Mouse (Mus musculus): ENCODE measurements around the gene Exph5. TPM values are rescaled to one million over a fixed set of nuclear protein-coding genes. Genes with fewer than 3 reads are reported as not detected.

The Exph5 gene
- total and polyA plus RNA-seq, 3 experiments, result 0.11 TPM; not detected in 2

GRCm38 (mm10) chr9:53408548-53408947 lies 107.1 kb downstream of the Exph5 start:
- Histone ChIP-seq H3K4me3 (ENCODE audit: low read depth, low read length) (no peak overlapping the region), H3K9me3 (replicated peaks) (no peaks in the 10 kb centered on the region), H3K4me1 (ENCODE audit: insufficient read depth, low read depth, low read length) (no peaks in the 10 kb centered on the region), H3K36me3 (replicated peaks) (no peaks in the 10 kb centered on the region), H3K27me3 (ENCODE audit: insufficient read depth, low read length) (peaks cover 8% of the 10 kb centered on the region)
- no peak for TF ChIP-seq TAL1 (conservative IDR thresholded peaks at IDR 0.05; ENCODE audit: low read depth, low read length)
- TF ChIP-seq POLR2AphosphoS5 (IDR thresholded peaks at IDR 0.05; ENCODE audit: insufficient replicate concordance, low read depth, low read length), result no peak
- ATAC-seq (ENCODE audit: extremely low read depth, insufficient number of reproducible peaks, low FRiP score, poor library complexity, severe bottlenecking) (no peak), DNase-seq (ENCODE audit: low spot score) (no peak)

GRCm38 (mm10) chr9:53408953-53409361 lies 107.5 kb downstream of the Exph5 start:
- Histone ChIP-seq H3K36me3 (replicated peaks) (no peaks in the 10 kb centered on the region), H3K4me3 (ENCODE audit: low read depth, low read length) (no peak overlapping the region), H3K9me3 (replicated peaks) (no peaks in the 10 kb centered on the region), H3K4me1 (ENCODE audit: insufficient read depth, low read depth, low read length) (no peaks in the 10 kb centered on the region), H3K27me3 (ENCODE audit: insufficient read depth, low read length) (peaks cover 11% of the 10 kb centered on the region)
- ATAC-seq (ENCODE audit: extremely low read depth, insufficient number of reproducible peaks, low FRiP score, poor library complexity, severe bottlenecking) (no peak), DNase-seq (ENCODE audit: low spot score) (no peak)
- TF ChIP-seq CTCF (IDR thresholded peaks at IDR 0.05; ENCODE audit: low read depth, low read length), result no peak
- TF ChIP-seq TAL1 (conservative IDR thresholded peaks at IDR 0.05; ENCODE audit: low read depth, low read length), result no peak
- TF ChIP-seq POLR2AphosphoS5 (IDR thresholded peaks at IDR 0.05; ENCODE audit: insufficient replicate concordance, low read depth, low read length), result no peak
- TF ChIP-seq GATA2 (IDR thresholded peaks at IDR 0.05; ENCODE audit: borderline replicate concordance, low read depth, low read length), result no peak
- no peak for TF ChIP-seq GATA1 (IDR thresholded peaks at IDR 0.05; ENCODE audit: borderline replicate concordance, low read length)

GRCm38 (mm10) chr9:53409427-53409826 lies 108.0 kb downstream of the Exph5 start:
- no peak for ATAC-seq (ENCODE audit: extremely low read depth, insufficient number of reproducible peaks, low FRiP score, poor library complexity, severe bottlenecking)
- DNase-seq (ENCODE audit: low spot score), result no peak
- TF ChIP-seq TAL1 (conservative IDR thresholded peaks at IDR 0.05; ENCODE audit: low read depth, low read length), result no peak
- no peak for TF ChIP-seq POLR2AphosphoS5 (IDR thresholded peaks at IDR 0.05; ENCODE audit: insufficient replicate concordance, low read depth, low read length)
- TF ChIP-seq GATA1 (IDR thresholded peaks at IDR 0.05; ENCODE audit: borderline replicate concordance, low read length), result no peak
- no peak for TF ChIP-seq GATA2 (IDR thresholded peaks at IDR 0.05; ENCODE audit: borderline replicate concordance, low read depth, low read length)
- TF ChIP-seq CTCF (IDR thresholded peaks at IDR 0.05; ENCODE audit: low read depth, low read length), result no peak
- no peaks in the 10 kb centered on the region for H3K36me3 ChIP-seq (replicated peaks)
- H3K4me1 ChIP-seq (ENCODE audit: insufficient read depth, low read depth, low read length), result no peaks in the 10 kb centered on the region
- H3K27me3 ChIP-seq (ENCODE audit: insufficient read depth, low read length), result peaks cover 11% of the 10 kb centered on the region
- H3K9me3 ChIP-seq (replicated peaks), result no peaks in the 10 kb centered on the region
- H3K4me3 ChIP-seq (ENCODE audit: low read depth, low read length), result no peak overlapping the region

- Histone ChIP-seq H3K4me3 (ENCODE audit: low read depth, low read length) (no peak overlapping the region), H3K36me3 (replicated peaks) (no peaks in the 10 kb centered on the region), H3K9me3 (replicated peaks) (no peaks in the 10 kb centered on the region), H3K27me3 (ENCODE audit: insufficient read depth, low read length) (peaks cover 30% of the 10 kb centered on the region), H3K4me1 (ENCODE audit: insufficient read depth, low read depth, low read length) (peaks cover 2% of the 10 kb centered on the region; the same call in 1 of the 2 replicates)
- TF ChIP-seq POLR2AphosphoS5 (IDR thresholded peaks at IDR 0.05; ENCODE audit: insufficient replicate concordance, low read depth, low read length) (no peak), TAL1 (conservative IDR thresholded peaks at IDR 0.05; ENCODE audit: low read depth, low read length) (no peak), GATA2 (IDR thresholded peaks at IDR 0.05; ENCODE audit: borderline replicate concordance, low read depth, low read length) (no peak), GATA1 (IDR thresholded peaks at IDR 0.05; ENCODE audit: borderline replicate concordance, low read length) (no peak), CTCF (IDR thresholded peaks at IDR 0.05; ENCODE audit: low read depth, low read length) (no peak)
- DNase-seq (ENCODE audit: low spot score), result no peak
- no peak for ATAC-seq (ENCODE audit: extremely low read depth, insufficient number of reproducible peaks, low FRiP score, poor library complexity, severe bottlenecking)
Measured at GRCm38 (mm10) chr9:53422133-53422896, 120.8 kb downstream of the Exph5 start.

- TF ChIP-seq CTCF (IDR thresholded peaks at IDR 0.05; ENCODE audit: low read depth, low read length), result no peak
- no peak for TF ChIP-seq GATA2 (IDR thresholded peaks at IDR 0.05; ENCODE audit: borderline replicate concordance, low read depth, low read length)
- no peak for TF ChIP-seq GATA1 (IDR thresholded peaks at IDR 0.05; ENCODE audit: borderline replicate concordance, low read length)
- no peak for TF ChIP-seq TAL1 (conservative IDR thresholded peaks at IDR 0.05; ENCODE audit: low read depth, low read length)
- TF ChIP-seq POLR2AphosphoS5 (IDR thresholded peaks at IDR 0.05; ENCODE audit: insufficient replicate concordance, low read depth, low read length), result no peak
- peaks cover 2% of the 10 kb centered on the region; the same call in 1 of the 2 replicates for H3K4me1 ChIP-seq (ENCODE audit: insufficient read depth, low read depth, low read length)
- ATAC-seq (ENCODE audit: extremely low read depth, insufficient number of reproducible peaks, low FRiP score, poor library complexity, severe bottlenecking), result no peak
- no peaks in the 10 kb centered on the region for H3K9me3 ChIP-seq (replicated peaks)
- no peak for DNase-seq (ENCODE audit: low spot score)
- H3K36me3 ChIP-seq (replicated peaks), result no peaks in the 10 kb centered on the region
- H3K27me3 ChIP-seq (ENCODE audit: insufficient read depth, low read length), result peaks cover 28% of the 10 kb centered on the region
- no peak overlapping the region for H3K4me3 ChIP-seq (ENCODE audit: low read depth, low read length)
Measured at GRCm38 (mm10) chr9:53426726-53427125, 125.3 kb downstream of the Exph5 start.

Other genes starting within 250 kb of the Exph5 start
- gene Ddx10, start 53.6 kb upstream of the Exph5 start, total RNA-seq (2014; fragmentation: Nextera tagmentation), result 64.9 and 73.8 TPM in 2 replicates
- gene Ddx10, start 53.6 kb upstream of the Exph5 start, total RNA-seq (2017), result 45.0 and 52.4 TPM in 2 replicates
- 12.3 and 15.6 TPM in 2 replicates for gene Ddx10, start 53.6 kb upstream of the Exph5 start, polyA plus RNA-seq (2012)
- not detected in 2 replicates for gene Kdelc2, start 82.4 kb downstream of the Exph5 start, total RNA-seq (2014; fragmentation: Nextera tagmentation)
- 0.05 and 0.12 TPM in 2 replicates for gene Kdelc2, start 82.4 kb downstream of the Exph5 start, total RNA-seq (2017)
- gene Kdelc2, start 82.4 kb downstream of the Exph5 start, polyA plus RNA-seq (2012), result not detected in 2 replicates
- not detected in 2 replicates for gene 4930550C14Rik, start 100.7 kb downstream of the Exph5 start, total RNA-seq (2014; fragmentation: Nextera tagmentation)
- gene 4930550C14Rik, start 100.7 kb downstream of the Exph5 start, total RNA-seq (2017), result 0.06 TPM in 1 of 2 replicates, not detected in the other
- gene 4930550C14Rik, start 100.7 kb downstream of the Exph5 start, polyA plus RNA-seq (2012), result not detected in 2 replicates
- gene Atm, start 235.1 kb downstream of the Exph5 start, total RNA-seq (2014; fragmentation: Nextera tagmentation), result 77.4 and 78.2 TPM in 2 replicates
- 49.0 and 51.8 TPM in 2 replicates for gene Atm, start 235.1 kb downstream of the Exph5 start, total RNA-seq (2017)
- 1.1 and 1.4 TPM in 2 replicates for gene Atm, start 235.1 kb downstream of the Exph5 start, polyA plus RNA-seq (2012)
- 68.5 and 70.7 TPM in 2 replicates for gene Npat, start 235.4 kb downstream of the Exph5 start, total RNA-seq (2014; fragmentation: Nextera tagmentation)
- 40.4 and 44.6 TPM in 2 replicates for gene Npat, start 235.4 kb downstream of the Exph5 start, total RNA-seq (2017)
- gene Npat, start 235.4 kb downstream of the Exph5 start, polyA plus RNA-seq (2012), result 1.1 and 1.7 TPM in 2 replicates